Mouse (Mus musculus): ENCODE data around the gene Zfp184.

DNA sequence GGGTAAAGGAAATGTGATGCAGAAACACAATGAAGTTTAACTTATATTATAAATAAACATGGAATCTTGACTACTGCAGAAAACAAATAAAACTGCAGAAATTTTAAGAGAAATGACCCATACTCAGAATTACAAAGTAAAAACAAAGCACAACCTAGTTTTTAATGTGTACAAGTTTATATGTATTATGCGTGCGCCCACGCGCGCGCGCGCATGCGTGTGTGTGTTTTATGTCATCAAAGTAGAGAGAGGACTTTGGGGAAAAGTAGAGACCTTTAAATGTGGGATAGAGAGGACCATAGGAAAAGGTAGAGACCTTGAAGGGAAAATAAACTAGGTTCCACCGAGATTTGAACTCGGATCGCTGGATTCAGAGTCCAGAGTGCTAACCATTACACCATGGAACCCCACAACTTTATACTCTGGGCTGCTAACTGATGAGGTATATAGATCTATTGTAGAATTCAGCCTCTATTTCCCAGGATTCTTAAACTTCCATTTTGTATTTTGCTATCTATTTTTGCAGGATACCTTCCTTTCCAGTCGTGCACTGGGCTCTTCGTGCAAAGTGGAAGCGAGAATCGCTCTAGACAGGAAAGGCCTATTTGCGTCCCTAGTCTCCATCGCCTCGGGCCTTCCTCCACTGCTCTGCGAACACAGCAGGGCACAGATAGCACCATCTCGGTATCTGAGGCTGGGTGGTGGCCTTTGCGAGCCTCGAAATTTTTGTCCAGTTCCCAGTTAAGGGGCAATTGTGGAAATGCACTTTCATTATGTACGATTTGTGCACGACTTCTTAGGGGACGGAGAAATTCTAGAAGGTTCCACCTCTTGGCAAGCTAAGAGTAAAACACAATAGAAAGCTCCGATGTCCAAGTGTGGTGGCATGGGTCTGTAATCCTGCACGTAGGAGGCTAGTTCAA lies 11.0 kb upstream of the Zfp184 start:
- no peak for TF ChIP-seq EP300 (IDR thresholded peaks at IDR 0.05; ENCODE audit: low read depth)
- no peak for TF ChIP-seq CTCF (IDR thresholded peaks at IDR 0.05; ENCODE audit: low read depth)

All from liver, embryonic 14.5 days (tissue).